Mouse (Mus musculus) testis, adult 2 months (tissue): ENCODE results near the gene Enox1.

Experiments
- CTCF ChIP-seq: fragments of 200-500 bp; IDR thresholded peaks from 2 replicates; pipeline ENCODE4 v1.5.1; 2012; ENCODE audit warnings: low read depth, mild to moderate bottlenecking, inconsistent platforms, low read length, moderate library complexity; ENCODE audit not compliant: control insufficient read depth, insufficient read depth, insufficient replicate concordance
- POLR2A ChIP-seq: fragments of 200-500 bp; IDR thresholded peaks from 2 replicates; pipeline ENCODE4 v1.6.1; 2012; ENCODE audit warnings: low read depth, mild to moderate bottlenecking, inconsistent platforms, low read length, moderate library complexity; ENCODE audit not compliant: control insufficient read depth

- no peak for TF ChIP-seq CTCF
- TF ChIP-seq POLR2A: no peak
Observed at GRCm38 (mm10) chr14:77524303-77524702, 367.7 kb downstream of the Enox1 start.
